Mouse (Mus musculus) brain, embryonic 14.5 days (tissue): ENCODE measurements at regions not wholly inside any gene's neighbourhood (a gene's known extent, or its start where the extent isn't known, plus 50 kb on each side); places are given as distances from the start of the nearest gene placed in this dataset.

Experiments
- CTCF ChIP-seq: fragments of 200-500 bp; IDR thresholded peaks from 2 replicates; pipeline ENCODE4 v1.5.1; 2012; ENCODE audit warnings: inconsistent platforms, mild to moderate bottlenecking, moderate library complexity, borderline replicate concordance; ENCODE audit not compliant: insufficient read depth, insufficient read length; ENCODE audit errors: extremely low read depth
- POLR2A ChIP-seq: fragments of 200-500 bp; IDR thresholded peaks from 2 replicates; pipeline ENCODE4 v1.6.1; 2012; ENCODE audit warnings: mild to moderate bottlenecking, inconsistent platforms, borderline replicate concordance; ENCODE audit not compliant: poor library complexity, insufficient read depth, insufficient read length, severe bottlenecking; ENCODE audit errors: extremely low read depth

GRCm38 (mm10) chr4:72331882-72332281 is 131.2 kb upstream of the Tle1 start:
- TF ChIP-seq POLR2A (no peak), CTCF (no peak)
